Mouse (Mus musculus) CD4-positive helper T cell, adult 2 months (primary cell): ENCODE results near the gene Bend3.
"Not testable (repeated sequence)": the region's sequence is repeated elsewhere in the genome, so short reads cannot be mapped to it uniquely, and the experiment has no call there.

Experiments
- DNase-seq: peaks from one replicate; pipeline ENCODE4 v3.0.0-alpha.2; 2012; ENCODE audit warnings: low read depth, missing footprints, low spot score

Bend3 gene

DNA sequence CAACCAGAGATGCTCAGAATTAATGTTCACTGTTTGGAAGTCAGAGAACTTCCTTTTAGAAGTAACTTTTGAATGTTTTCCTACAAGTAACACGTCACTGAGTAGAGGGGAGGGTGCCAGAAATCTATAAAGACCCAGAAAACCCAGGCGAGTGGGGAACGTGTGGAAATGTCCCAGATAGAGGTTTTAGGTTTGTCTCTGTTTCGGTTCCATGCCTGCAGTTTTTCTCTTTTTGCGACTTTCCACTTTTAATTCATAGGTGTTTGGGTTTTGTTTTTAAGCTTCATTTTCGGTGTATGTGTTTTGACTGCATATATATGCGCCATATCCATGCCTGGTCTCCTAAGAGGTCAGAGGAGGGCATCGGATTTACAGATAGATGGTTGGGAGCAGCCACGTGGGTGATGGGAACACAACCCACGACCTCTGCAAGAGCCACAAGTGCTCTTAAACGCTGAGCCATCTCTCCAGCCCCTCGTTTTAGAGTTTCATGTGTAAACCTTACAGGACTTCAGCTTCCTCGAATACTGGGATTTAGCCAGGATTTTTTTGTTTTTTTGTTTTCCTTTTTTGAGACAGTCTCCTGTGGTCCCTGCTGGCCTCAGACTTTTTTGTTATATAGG is 1.7 kb downstream of the Bend3 start:
- DNase-seq = no peak

- no peak for DNase-seq
These were observed 2.5 kb downstream of the Bend3 start for GRCm38 (mm10) chr10:43481179-43481578.

- no peak for DNase-seq
These were observed 3.4 kb downstream of the Bend3 start for GRCm38 (mm10) chr10:43482021-43482420.

GRCm38 (mm10) chr10:43483426-43483995 is 4.9 kb downstream of the Bend3 start:
- DNase-seq = no peak

GRCm38 (mm10) chr10:43485751-43486268 is 7.2 kb downstream of the Bend3 start:
- no peak for DNase-seq

- DNase-seq = no peak
These were observed 8.9 kb downstream of the Bend3 start for GRCm38 (mm10) chr10:43487441-43488010.

DNA sequence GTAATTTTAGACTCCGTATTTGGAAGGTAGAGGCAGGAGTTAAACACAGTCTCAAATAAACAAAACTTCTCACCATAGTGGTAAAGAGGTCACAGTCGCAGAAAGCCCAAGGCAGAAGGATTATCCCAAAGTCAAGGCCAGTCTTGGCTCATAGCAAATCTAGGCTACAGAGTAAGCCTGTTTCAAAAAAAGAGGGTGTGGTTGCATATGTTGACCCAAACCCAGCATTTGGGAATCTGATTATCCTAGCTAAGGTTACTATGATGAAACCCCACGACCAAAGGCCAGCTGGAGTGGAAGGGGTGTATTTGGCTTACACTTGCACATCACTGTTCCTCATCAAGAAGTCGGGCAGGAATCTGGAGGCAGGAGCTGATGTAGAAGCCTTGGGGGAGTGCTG is 9.6 kb downstream of the Bend3 start:
- no peak for DNase-seq

DNA sequence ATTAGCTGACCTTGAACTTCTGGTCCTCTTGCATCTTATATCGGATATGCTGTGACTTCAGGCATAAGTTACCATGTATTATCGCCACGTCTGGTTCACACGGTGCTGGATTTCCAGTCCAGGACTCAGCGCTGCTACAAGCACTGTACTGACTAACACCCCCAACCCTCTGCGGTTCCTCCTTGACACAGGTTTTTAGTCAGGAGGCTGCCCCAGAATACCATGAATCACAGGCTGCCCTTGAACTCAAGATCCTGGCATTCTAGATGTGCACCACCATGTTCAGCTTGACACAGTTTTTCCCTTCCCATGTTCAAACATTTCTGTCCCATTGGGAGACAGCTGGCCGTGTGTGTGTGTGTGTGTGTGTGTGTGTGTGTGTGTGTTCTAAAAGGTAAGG is 10.5 kb downstream of the Bend3 start:
- no peak for DNase-seq

GRCm38 (mm10) chr10:43489550-43489949 is 10.9 kb downstream of the Bend3 start:
- no peak for DNase-seq

- no peak for DNase-seq
These were observed 11.4 kb downstream of the Bend3 start for GRCm38 (mm10) chr10:43490034-43490433.

DNA sequence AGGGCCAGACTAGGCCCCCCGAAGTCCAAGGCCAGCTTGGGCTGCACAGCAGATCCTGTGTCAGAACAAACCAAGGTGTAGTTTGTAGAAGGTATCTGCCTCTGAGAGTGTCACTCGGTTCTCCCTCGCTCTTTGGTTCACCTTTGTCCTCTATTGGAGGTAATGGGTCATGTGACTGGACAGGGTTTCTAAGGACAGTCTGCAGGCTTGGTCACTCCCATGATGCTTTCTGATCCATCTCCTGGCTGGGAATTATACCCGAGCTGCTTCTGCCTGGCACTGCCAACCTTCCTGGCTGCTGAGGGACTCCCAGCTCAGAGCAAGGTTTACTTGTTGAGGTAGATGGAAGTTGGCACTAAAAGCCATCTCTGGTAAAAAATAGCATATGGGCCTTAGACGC is 12.2 kb downstream of the Bend3 start:
- DNase-seq = no peak

DNA sequence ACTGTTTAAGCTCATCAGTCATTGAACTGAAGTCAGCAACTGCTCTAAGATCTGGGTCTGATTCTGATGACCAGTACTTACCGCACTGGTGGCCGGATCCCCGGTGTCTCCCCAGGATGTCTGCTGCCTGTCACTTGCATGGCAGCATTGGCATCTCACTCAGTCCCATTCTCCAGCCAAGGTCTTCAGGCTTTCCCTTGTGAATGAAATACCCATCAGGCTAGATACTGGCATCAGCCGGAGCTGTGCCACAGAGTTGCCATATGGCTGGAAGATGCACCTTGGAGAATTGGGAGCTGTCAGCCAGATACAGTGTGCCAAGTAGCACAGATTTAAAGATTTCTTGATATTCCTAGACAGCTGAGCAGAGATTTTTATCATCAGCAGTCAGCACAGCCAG is 24.0 kb downstream of the Bend3 start:
- DNase-seq = no peak

DNA sequence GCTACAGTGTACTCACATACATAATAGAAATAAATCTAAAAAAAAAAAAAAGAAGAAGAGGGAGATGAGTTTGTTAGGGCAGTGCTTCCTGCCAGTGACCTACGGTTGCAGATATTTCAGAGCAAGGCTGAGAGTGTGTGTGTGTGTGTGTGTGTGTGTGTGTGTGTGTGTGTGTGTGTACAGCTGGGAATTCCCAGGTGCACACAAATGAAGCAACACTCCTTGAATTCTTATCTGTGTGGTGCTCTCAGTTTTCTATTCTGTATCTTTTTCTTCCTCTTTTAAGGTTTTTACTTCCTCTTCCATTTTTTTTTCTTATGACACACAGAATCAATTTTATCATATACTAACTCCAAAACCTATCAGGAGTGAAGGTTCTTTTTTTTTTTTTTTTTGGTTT is 25.7 kb downstream of the Bend3 start:
- DNase-seq = no peak

DNA sequence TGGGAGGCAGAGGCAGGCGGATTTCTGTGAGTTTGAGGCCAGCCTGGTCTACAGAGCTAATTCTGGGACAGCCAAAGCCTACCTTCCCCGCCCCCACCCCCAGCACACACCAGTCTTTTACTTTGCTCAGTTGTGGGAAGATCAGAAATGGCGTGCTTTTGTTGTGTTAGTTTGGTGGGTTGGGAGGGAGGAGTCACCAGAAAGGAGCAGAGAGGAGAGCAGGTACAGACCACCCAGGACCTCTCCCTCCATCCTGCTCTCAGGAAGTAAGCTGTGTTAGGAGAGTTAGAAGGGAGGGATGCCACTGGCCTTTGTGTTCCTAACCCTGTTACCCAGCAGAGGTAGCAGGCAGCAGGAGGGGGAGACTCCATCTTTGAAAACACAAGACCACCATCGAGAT is 28.4 kb downstream of the Bend3 start:
- no peak for DNase-seq

DNA sequence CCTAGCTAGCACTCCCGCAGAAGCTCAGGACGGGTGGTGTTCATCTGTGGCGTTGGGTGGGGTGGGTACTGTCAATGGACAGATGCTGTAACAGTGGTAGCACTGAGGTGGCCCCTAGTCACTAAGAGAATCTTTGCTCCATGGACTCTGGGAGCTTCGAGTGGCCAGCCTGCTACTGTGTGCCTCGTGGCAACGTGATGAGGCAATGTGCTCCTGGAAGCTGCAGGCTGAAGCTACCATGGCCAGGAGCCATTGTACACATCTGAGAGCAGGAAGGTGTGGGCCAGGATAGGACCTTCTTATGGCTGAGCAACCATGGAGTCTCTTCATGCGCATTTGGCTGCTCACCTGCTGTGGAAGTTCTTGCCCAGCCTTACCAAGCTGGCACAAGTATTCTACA is 30.6 kb downstream of the Bend3 start:
- no peak for DNase-seq

GRCm38 (mm10) chr10:43512976-43513375 is 34.3 kb downstream of the Bend3 start:
- DNase-seq = no peak

DNA sequence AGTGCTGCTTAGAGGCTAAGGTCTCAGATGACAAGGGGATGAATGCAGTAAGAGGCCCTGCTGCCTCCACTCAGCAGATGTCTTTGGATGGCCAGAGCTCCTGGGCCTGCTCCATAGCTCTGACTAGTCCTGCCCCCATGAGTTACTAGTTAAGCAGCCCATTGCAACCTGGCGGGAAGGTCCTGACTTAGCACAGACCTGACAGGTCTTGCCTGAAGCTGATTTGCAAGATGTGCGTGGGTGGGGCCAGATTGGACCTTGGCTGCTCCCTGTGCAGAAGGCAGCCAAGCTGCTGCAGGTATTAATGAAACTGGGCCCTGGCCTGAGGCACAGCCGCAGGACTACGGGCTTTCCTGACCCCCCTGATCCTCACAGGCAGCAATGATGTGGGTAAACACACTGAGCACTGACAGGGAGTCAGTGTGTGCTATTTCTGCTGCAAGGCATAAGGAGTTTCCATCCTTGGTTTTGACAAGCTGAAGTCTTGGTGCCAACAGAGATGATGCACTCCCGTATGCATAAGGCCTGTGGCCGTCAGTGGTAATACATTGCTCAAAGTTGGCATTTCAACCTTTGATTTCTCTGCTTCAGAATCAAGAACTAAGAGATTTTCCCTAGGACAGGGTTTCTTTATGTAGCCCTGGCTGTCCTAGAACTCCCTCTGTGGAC is 38.5 kb downstream of the Bend3 start:
- no peak for DNase-seq

- DNase-seq = no peak
These were observed 39.2 kb downstream of the Bend3 start for GRCm38 (mm10) chr10:43517836-43518235.

DNA sequence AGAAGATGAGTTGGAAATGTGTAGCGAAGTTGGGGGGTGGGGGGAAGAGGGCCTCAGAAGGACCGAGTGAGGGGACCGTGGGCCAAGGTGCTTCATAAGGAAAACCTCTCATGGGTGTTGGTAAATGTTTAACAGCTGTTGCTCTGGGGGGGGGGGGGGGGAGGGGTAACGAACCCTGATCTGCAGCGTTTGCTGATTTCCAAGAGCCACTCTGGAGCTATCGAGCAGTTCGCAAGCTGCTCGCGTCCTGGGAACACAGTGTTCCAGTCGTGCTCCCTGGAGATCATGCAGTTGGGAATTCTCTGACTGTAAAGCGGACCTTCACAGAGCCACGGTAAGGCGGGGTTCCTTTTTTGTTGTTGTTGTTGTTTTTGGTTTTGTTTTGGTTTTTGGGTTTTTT is 39.7 kb downstream of the Bend3 start:
- no peak for DNase-seq

DNA sequence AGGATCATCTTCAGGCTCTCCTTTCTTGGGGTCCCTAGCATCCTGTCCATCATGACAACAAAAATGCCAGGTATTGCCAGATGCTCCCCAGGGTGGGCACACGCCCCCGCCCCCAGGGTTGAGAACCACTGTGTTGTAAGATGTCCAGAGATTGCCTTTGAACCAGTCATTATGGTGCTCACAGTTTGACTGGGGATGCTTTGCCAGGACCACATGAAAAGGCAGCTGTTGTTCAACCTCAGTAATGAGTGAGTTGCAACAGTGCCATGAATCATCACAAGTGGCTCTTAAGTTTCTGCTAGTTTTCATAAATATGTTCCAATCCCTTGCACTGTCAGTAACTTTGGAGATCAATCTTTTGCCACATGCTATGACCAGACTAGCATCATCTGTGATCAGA is 41.3 kb downstream of the Bend3 start:
- no peak for DNase-seq

- not testable (repeated sequence) for DNase-seq
These were observed 45.3 kb downstream of the Bend3 start, which contains the start of gene Gm9803 for GRCm38 (mm10) chr10:43523931-43524330. Gene Gm9803, plus strand, starts transcription at chr10:43524084.
